Mouse (Mus musculus) testis, adult 2 months (tissue): ENCODE data around the gene Ccdc117. TPM values are rescaled to one million over a fixed set of nuclear protein-coding genes. Genes with fewer than 3 reads are reported as not detected.

ENCODE experiments used
- H3K27ac ChIP-seq: fragments of 200-500 bp; 2 replicates; pipeline ENCODE4 v1.5.1; 2012; ENCODE audit warnings: low read depth, low read length; ENCODE audit not compliant: control insufficient read depth, insufficient read depth
- H3K27me3 ChIP-seq: fragments of 200-500 bp; 2 replicates; pipeline ENCODE4 v1.6.1; 2012; ENCODE audit warnings: mild to moderate bottlenecking, low read length, moderate library complexity; ENCODE audit not compliant: control insufficient read depth, insufficient read depth
- H3K36me3 ChIP-seq: fragments of 200-500 bp; 2 replicates; pipeline ENCODE4 v1.6.1; 2012; ENCODE audit warnings: mild to moderate bottlenecking, low read length; ENCODE audit not compliant: control insufficient read depth, insufficient read depth
- H3K4me1 ChIP-seq: fragments of 200-500 bp; 2 replicates; pipeline ENCODE4 v1.6.1; 2012; ENCODE audit warnings: low read length; ENCODE audit not compliant: control insufficient read depth, insufficient read depth
- H3K4me3 ChIP-seq: fragments of 200-500 bp; 2 replicates; pipeline ENCODE4 v1.5.1; 2012; ENCODE audit warnings: low read depth, mild to moderate bottlenecking, low read length, moderate library complexity, mixed read lengths; ENCODE audit not compliant: control insufficient read depth
- CTCF ChIP-seq: fragments of 200-500 bp; IDR thresholded peaks from 2 replicates; pipeline ENCODE4 v1.5.1; 2012; ENCODE audit warnings: low read depth, mild to moderate bottlenecking, inconsistent platforms, low read length, moderate library complexity; ENCODE audit not compliant: control insufficient read depth, insufficient read depth, insufficient replicate concordance
- POLR2A ChIP-seq: fragments of 200-500 bp; IDR thresholded peaks from 2 replicates; pipeline ENCODE4 v1.6.1; 2012; ENCODE audit warnings: low read depth, mild to moderate bottlenecking, inconsistent platforms, low read length, moderate library complexity; ENCODE audit not compliant: control insufficient read depth
- polyA plus RNA-seq: library from polyadenylated mRNA; depleted of rRNA; stranded (reverse); fragments of >200 nt; gene quantifications from 2 replicates; pipeline ENCODE4 v1.2.3, GENCODE M21; 2012; rRNA removed

Ccdc117 gene
- polyA plus RNA-seq = 25.2 and 37.6 TPM in 2 replicates

DNA sequence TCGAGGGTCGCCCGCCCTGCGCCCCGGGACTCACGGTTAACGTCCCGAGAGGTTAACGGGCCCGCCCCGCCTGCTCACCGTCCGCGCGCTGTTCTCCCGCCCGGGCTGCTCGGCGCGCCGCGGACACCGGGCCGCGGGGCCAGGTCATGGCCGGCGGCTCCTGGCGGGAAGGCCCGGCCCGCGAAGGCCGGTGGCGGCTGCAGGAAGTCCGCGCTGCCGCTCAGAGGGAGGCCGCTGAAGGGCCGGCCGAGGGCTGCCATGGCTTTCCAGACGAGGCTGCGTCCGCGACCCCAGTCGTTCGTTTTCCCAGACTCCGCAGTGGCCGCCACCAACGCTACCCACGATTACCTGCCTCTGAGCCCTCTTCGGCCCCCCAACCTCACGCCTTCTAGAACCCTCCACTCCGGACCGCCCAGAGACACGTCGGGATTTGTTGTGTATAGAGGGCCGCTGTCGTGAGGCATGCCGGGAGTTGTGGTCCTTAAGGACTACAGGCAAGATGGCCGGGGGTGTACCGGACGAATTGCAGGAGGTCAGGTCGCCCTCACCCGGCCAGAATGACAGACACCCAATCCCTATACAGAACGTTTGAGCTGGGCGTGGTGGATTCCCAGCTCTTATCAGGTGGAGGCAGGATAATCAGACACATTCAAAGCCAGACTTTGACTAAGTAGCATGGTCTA is at the start of gene Ccdc117:
Gene Ccdc117 (minus strand): TSS at position 389 of the 683 bp plus-strand sequence.
- H3K27me3 ChIP-seq = no peaks in the 10 kb centered on the region
- H3K27ac ChIP-seq = peak within 1 kb of the TSS; percentile 96
- TF ChIP-seq CTCF (0 out of 2 replicates have a peak, but pooled peaks have one; percentile 2), POLR2A (peak; percentile 93)
- H3K4me3 ChIP-seq = peak within 1 kb of the TSS; percentile 96
- peaks cover 4% of the 10 kb centered on the region for H3K4me1 ChIP-seq
- H3K36me3 ChIP-seq = peaks cover 3% of the 10 kb centered on the region

GRCm38 (mm10) chr11:5575046-5575445 is 33.1 kb upstream of the Ccdc117 start:
- H3K27me3 ChIP-seq = no peaks in the 10 kb centered on the region
- TF ChIP-seq POLR2A (no peak), CTCF (no peak)
- H3K4me3 ChIP-seq = no peak overlapping the region

GRCm38 (mm10) chr11:5573821-5574220 is 31.8 kb upstream of the Ccdc117 start:
- H3K36me3 ChIP-seq = peaks cover 3% of the 10 kb centered on the region; the same call in 1 of the 2 replicates
- H3K27ac ChIP-seq = no peak overlapping the region
- no peaks in the 10 kb centered on the region for H3K27me3 ChIP-seq
- H3K4me1 ChIP-seq = peaks cover 7% of the 10 kb centered on the region
- TF ChIP-seq POLR2A (no peak), CTCF (no peak)
- H3K4me3 ChIP-seq = peak overlapping the region; percentile 17; the same call in 1 of the 2 replicates

More at GRCm38 (mm10) chr11:5575046-5575445, 33.1 kb upstream of the Ccdc117 start:
- no peak overlapping the region for H3K27ac ChIP-seq
- H3K4me1 ChIP-seq = peaks cover 3% of the 10 kb centered on the region
- H3K36me3 ChIP-seq = peaks cover 3% of the 10 kb centered on the region; the same call in 1 of the 2 replicates

GRCm38 (mm10) chr11:5571856-5572255 is 29.9 kb upstream of the Ccdc117 start:
- TF ChIP-seq CTCF (no peak), POLR2A (no peak)
- Histone ChIP-seq H3K4me3 (peak overlapping the region; percentile 55; the same call in 1 of the 2 replicates), H3K27ac (no peak overlapping the region), H3K4me1 (peaks cover 13% of the 10 kb centered on the region), H3K36me3 (peaks cover 1% of the 10 kb centered on the region; the same call in 1 of the 2 replicates), H3K27me3 (no peaks in the 10 kb centered on the region)

DNA sequence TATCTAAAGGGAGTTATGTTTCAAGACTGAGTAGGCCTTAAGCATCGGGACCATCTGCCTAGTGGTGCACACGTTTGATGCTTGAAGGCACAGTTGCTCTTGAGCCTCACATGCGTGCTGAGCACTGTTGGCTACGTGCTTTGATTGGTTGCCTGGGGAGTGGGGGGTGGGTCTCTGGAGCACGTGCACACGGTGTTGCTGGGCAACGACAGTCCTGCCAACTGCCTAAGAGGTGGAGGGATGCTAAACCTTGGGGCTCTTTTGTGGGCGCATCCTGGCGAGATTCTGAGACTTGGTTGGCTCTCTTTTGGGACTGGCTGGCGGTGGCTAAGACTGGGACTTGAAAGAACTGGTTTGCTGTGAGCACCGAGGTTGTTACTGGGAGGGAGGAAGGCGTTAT is 27.5 kb upstream of the Ccdc117 start, which contains the start of gene Ankrd36:
Gene Ankrd36 (plus strand): TSS at position 211 of the 400 bp plus-strand sequence.
- Histone ChIP-seq H3K4me3 (peak within 1 kb of the TSS; percentile 90), H3K27me3 (no peaks in the 10 kb centered on the region), H3K4me1 (peaks cover 13% of the 10 kb centered on the region), H3K36me3 (peaks cover 1% of the 10 kb centered on the region; the same call in 1 of the 2 replicates), H3K27ac (peak within 1 kb of the TSS; percentile 96)
- TF ChIP-seq POLR2A (peak; percentile 95), CTCF (no peak)

DNA sequence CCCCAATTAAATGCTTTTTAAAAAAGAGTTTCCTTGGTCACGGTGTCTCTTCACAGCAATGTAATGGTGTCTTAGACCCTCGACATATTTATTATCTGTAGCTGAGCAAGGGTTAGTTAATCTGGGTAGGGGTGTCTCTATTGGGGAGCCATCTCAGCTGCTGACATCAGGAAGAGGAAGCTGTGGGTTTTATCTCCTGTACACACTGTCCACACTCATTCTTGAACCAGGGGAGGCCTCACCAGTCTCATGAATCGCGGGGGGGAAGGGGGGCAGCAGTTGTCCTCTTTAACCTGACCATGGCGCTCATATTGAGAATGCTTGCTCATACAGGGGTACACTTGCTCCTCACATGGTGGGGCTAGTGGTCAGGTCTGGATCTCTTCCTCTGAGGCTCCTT is 26.1 kb upstream of the Ccdc117 start:
- peaks cover 1% of the 10 kb centered on the region; the same call in 1 of the 2 replicates for H3K36me3 ChIP-seq
- no peak for TF ChIP-seq POLR2A
- TF ChIP-seq CTCF = no peak
- peaks cover 13% of the 10 kb centered on the region for H3K4me1 ChIP-seq
- no peaks in the 10 kb centered on the region for H3K27me3 ChIP-seq
- peak overlapping the region; percentile 90 for H3K4me3 ChIP-seq
- no peak overlapping the region for H3K27ac ChIP-seq

GRCm38 (mm10) chr11:5567654-5568053 is 25.7 kb upstream of the Ccdc117 start:
- Histone ChIP-seq H3K4me1 (peaks cover 13% of the 10 kb centered on the region), H3K27me3 (no peaks in the 10 kb centered on the region), H3K36me3 (peaks cover 1% of the 10 kb centered on the region; the same call in 1 of the 2 replicates), H3K4me3 (no peak overlapping the region), H3K27ac (no peak overlapping the region)
- TF ChIP-seq CTCF (no peak), POLR2A (no peak)

DNA sequence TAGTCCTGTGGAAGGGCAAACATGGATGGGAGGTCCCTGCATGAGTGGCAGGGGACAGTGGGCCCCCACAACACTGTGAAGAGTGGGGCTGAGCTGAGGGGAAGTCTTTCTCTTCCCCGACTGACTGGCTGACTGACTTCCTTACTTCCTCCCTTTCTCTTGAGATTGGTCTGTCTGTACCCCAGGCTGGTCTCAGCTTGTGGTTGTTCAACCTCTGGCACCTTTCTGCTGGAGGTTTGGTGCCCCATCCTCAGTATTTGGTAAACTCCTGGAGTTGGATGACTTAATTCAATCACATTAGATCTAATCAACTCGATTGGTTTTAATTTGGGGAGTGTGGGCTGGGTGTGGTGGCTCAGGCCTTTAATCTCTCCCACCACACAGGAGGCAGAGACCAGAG is 24.5 kb upstream of the Ccdc117 start:
- TF ChIP-seq POLR2A = no peak
- TF ChIP-seq CTCF = no peak
- no peak overlapping the region for H3K27ac ChIP-seq

More for the DNA sequence above, 24.5 kb upstream of the Ccdc117 start:
- Histone ChIP-seq H3K36me3 (peaks cover 1% of the 10 kb centered on the region; the same call in 1 of the 2 replicates), H3K27me3 (no peaks in the 10 kb centered on the region), H3K4me3 (no peak overlapping the region), H3K4me1 (peaks cover 13% of the 10 kb centered on the region)
